Mouse (Mus musculus) adrenal gland, adult 2 months (tissue): ENCODE results near the gene Cdk6. TPM values are rescaled to one million over a fixed set of nuclear protein-coding genes. Genes with fewer than 3 reads are reported as not detected.
A peak's percentile ranks its signal among the peaks of the same experiment; 100 is the strongest.
"Not testable (repeated sequence)": the region's sequence is repeated elsewhere in the genome, so short reads cannot be mapped to it uniquely, and the experiment has no call there.

Experiments
- DNase-seq: peaks from one replicate; pipeline ENCODE4 v3.0.0; 2021
- polyA plus RNA-seq: library from polyadenylated mRNA; depleted of rRNA; stranded (reverse); fragments of >200 nt; gene quantifications from 2 replicates; pipeline ENCODE4 v1.2.3, GENCODE M21; 2012
- total RNA-seq, 2 experiments: library from RNA; stranded (reverse); gene quantifications; 2 replicates each; pipeline ENCODE4 v1.2.3; 2021

Cdk6 gene
- total and polyA plus RNA-seq, 3 experiments = 5.4 to 12.4 (median 10.8) TPM

- DNase-seq = peak; percentile 79
Measured at GRCm38 (mm10) chr5:3433131-3433700, 91.9 kb downstream of the Cdk6 start.

- not testable (repeated sequence) for DNase-seq
Measured at GRCm38 (mm10) chr5:3434105-3434504, 92.8 kb downstream of the Cdk6 start.

- DNase-seq = not testable (repeated sequence)
Measured at GRCm38 (mm10) chr5:3438453-3439003, 97.2 kb downstream of the Cdk6 start.

- DNase-seq = not testable (repeated sequence)
Measured at GRCm38 (mm10) chr5:3439386-3439785, 98.1 kb downstream of the Cdk6 start.

- not testable (repeated sequence) for DNase-seq
Measured at GRCm38 (mm10) chr5:3442524-3442923, 101.2 kb downstream of the Cdk6 start.

- not testable (repeated sequence) for DNase-seq
Measured at GRCm38 (mm10) chr5:3451233-3451632, 109.9 kb downstream of the Cdk6 start.

- DNase-seq = peak; percentile 20
Measured at GRCm38 (mm10) chr5:3453946-3454345, 112.7 kb downstream of the Cdk6 start.

- peak; percentile 17 for DNase-seq
Measured at GRCm38 (mm10) chr5:3460907-3461306, 119.6 kb downstream of the Cdk6 start.

GRCm38 (mm10) chr5:3461401-3461800 lies 120.1 kb downstream of the Cdk6 start:
- DNase-seq = no peak

GRCm38 (mm10) chr5:3462897-3463757 lies 121.8 kb downstream of the Cdk6 start:
- no peak for DNase-seq

- no peak for DNase-seq
Measured at GRCm38 (mm10) chr5:3463758-3464157, 122.5 kb downstream of the Cdk6 start.

GRCm38 (mm10) chr5:3466069-3466877 lies 125.0 kb downstream of the Cdk6 start:
- no peak for DNase-seq

- no peak for DNase-seq
Measured at GRCm38 (mm10) chr5:3470866-3471265, 129.6 kb downstream of the Cdk6 start.

- no peak for DNase-seq
Measured at GRCm38 (mm10) chr5:3472311-3473156, 131.2 kb downstream of the Cdk6 start.

- no peak for DNase-seq
Measured at GRCm38 (mm10) chr5:3477711-3478110, 136.4 kb downstream of the Cdk6 start.

GRCm38 (mm10) chr5:3478216-3478615 lies 136.9 kb downstream of the Cdk6 start:
- no peak for DNase-seq

GRCm38 (mm10) chr5:3479016-3479795 lies 137.9 kb downstream of the Cdk6 start:
- DNase-seq = no peak

GRCm38 (mm10) chr5:3480637-3481395 lies 139.5 kb downstream of the Cdk6 start:
- DNase-seq = no peak

- DNase-seq = no peak
Measured at GRCm38 (mm10) chr5:3482474-3482873, 141.2 kb downstream of the Cdk6 start.
